Mouse (Mus musculus) T-cell, adult 2 months (primary cell): ENCODE measurements around the gene Rgl3.

Experiments used
- DNase-seq: peaks from one replicate; pipeline ENCODE4 v3.0.0; 2022; ENCODE audit warnings: low spot score

Rgl3 gene

GRCm38 (mm10) chr9:21947540-21948130 lies 41.6 kb downstream of the Rgl3 start:
- DNase-seq: peak; percentile 19

GRCm38 (mm10) chr9:21944267-21944666 lies 45.0 kb downstream of the Rgl3 start:
- no peak for DNase-seq

GRCm38 (mm10) chr9:21943638-21944037 lies 45.6 kb downstream of the Rgl3 start:
- DNase-seq: no peak

- no peak for DNase-seq
Observed at GRCm38 (mm10) chr9:21943046-21943445, 46.2 kb downstream of the Rgl3 start.

- no peak for DNase-seq
Observed at GRCm38 (mm10) chr9:21938234-21938855, 50.9 kb downstream of the Rgl3 start.

- no peak for DNase-seq
Observed at GRCm38 (mm10) chr9:21937711-21938175, 51.5 kb downstream of the Rgl3 start.

- peak; percentile 87 for DNase-seq
Observed at GRCm38 (mm10) chr9:21936692-21937570, 52.3 kb downstream of the Rgl3 start, which contains the start of gene Plppr2. Gene Plppr2, plus strand, starts transcription at chr9:21937033.

GRCm38 (mm10) chr9:21935466-21936131 lies 53.6 kb downstream of the Rgl3 start:
- DNase-seq: no peak

GRCm38 (mm10) chr9:21934021-21934420 lies 55.2 kb downstream of the Rgl3 start:
- DNase-seq: no peak

GRCm38 (mm10) chr9:21932445-21933137 lies 56.7 kb downstream of the Rgl3 start:
- no peak for DNase-seq

- no peak for DNase-seq
Observed at GRCm38 (mm10) chr9:21932006-21932405, 57.2 kb downstream of the Rgl3 start.

GRCm38 (mm10) chr9:21929208-21929607 lies 60.0 kb downstream of the Rgl3 start:
- DNase-seq: no peak

GRCm38 (mm10) chr9:21927208-21927753 lies 62.0 kb downstream of the Rgl3 start, which contains the start of the genes Ccdc159 and Tmem205:
Gene Ccdc159, plus strand, starts transcription at chr9:21927471.
Gene Tmem205, minus strand, starts transcription at chr9:21927556.
- DNase-seq: no peak

GRCm38 (mm10) chr9:21926784-21927183 lies 62.5 kb downstream of the Rgl3 start:
- no peak for DNase-seq

GRCm38 (mm10) chr9:21926155-21926554 lies 63.1 kb downstream of the Rgl3 start:
- no peak for DNase-seq

GRCm38 (mm10) chr9:21925506-21925905 lies 63.7 kb downstream of the Rgl3 start:
- DNase-seq: no peak

- DNase-seq: no peak
Observed at GRCm38 (mm10) chr9:21925034-21925433, 64.2 kb downstream of the Rgl3 start.

GRCm38 (mm10) chr9:21924099-21924493 lies 65.2 kb downstream of the Rgl3 start:
- DNase-seq: no peak

GRCm38 (mm10) chr9:21923490-21924098 lies 65.7 kb downstream of the Rgl3 start:
- DNase-seq: no peak

- no peak for DNase-seq
Observed at GRCm38 (mm10) chr9:21923036-21923435, 66.2 kb downstream of the Rgl3 start.
